Mouse (Mus musculus) kidney, embryonic 14.5 days (tissue): ENCODE measurements around the gene Ctrc. TPM values are rescaled to one million over a fixed set of nuclear protein-coding genes. Genes with fewer than 3 reads are reported as not detected.

Source experiments
- ATAC-seq: fragments of 200-750 bp; cut with Nextera tagmentation; 2 replicates; pipeline ENCODE4 v1.8.0; 2017; ENCODE audit warnings: moderate number of reproducible peaks, mild to moderate bottlenecking, moderate TSS enrichment, moderate library complexity; ENCODE audit not compliant: low FRiP score, low TSS enrichment
- H3K27ac ChIP-seq: fragments of 300-500 bp; sonication (generic); 2 replicates; pipeline ENCODE4 v1.5.1; 2014; ENCODE audit warnings: low read depth, mild to moderate bottlenecking, low read length, moderate library complexity, mixed read lengths
- H3K27me3 ChIP-seq: fragments of 300-500 bp; sonication (generic); 2 replicates; pipeline ENCODE4 v1.6.1; 2014; ENCODE audit warnings: mild to moderate bottlenecking, low read length; ENCODE audit not compliant: control insufficient read depth, insufficient read depth
- H3K36me3 ChIP-seq: fragments of 300-500 bp; sonication (generic); 2 replicates; pipeline ENCODE4 v1.6.1; 2014; ENCODE audit warnings: low read length, mixed read lengths; ENCODE audit not compliant: control insufficient read depth, insufficient read depth
- H3K4me1 ChIP-seq: fragments of 300-500 bp; sonication (generic); 2 replicates; pipeline ENCODE4 v1.6.1; 2014; ENCODE audit warnings: low read length, mixed read lengths; ENCODE audit not compliant: control insufficient read depth, insufficient read depth
- H3K4me2 ChIP-seq: fragments of 300-500 bp; sonication (generic); replicated peaks from 2 replicates; pipeline ENCODE4 v1.6.1; 2014; ENCODE audit warnings: low read depth, mild to moderate bottlenecking, low read length
- H3K4me3 ChIP-seq: fragments of 300-500 bp; sonication (generic); 2 replicates; pipeline ENCODE4 v1.5.1; 2014; ENCODE audit warnings: mild to moderate bottlenecking, low read length
- H3K9ac ChIP-seq: fragments of 300-500 bp; sonication (generic); 2 replicates; pipeline ENCODE4 v1.6.1; 2014; ENCODE audit warnings: low read depth, mild to moderate bottlenecking, low read length, moderate library complexity
- H3K9me3 ChIP-seq: fragments of 300-500 bp; sonication (generic); 2 replicates; pipeline ENCODE4 v1.6.1; 2016; ENCODE audit warnings: low read length; ENCODE audit not compliant: control insufficient read depth
- WGBS: fragments of 180-500 bp; shearing (Covaris S2); extraction: QIAGEN DNeasy Blood & Tissue Kit; methylation state at CpG from one replicate; pipeline ENCODE4 v1.1.7; 2014; 5-methylcytosine and 5-hydroxymethylcytosine counted together
- polyA plus RNA-seq: library from polyadenylated mRNA; unstranded; fragments of >200 nt; fragmentation: Nextera tagmentation; extraction: Ambion mirVana; gene quantifications from 2 replicates; pipeline ENCODE4 v1.2.1, GENCODE M21; 2014

Gene Ctrc
- polyA plus RNA-seq, 1 experiment from 2014 or later = not detected

GRCm38 (mm10) chr4:141870666-141871332 lies 24.6 kb upstream of the Ctrc start:
- no peak overlapping the region for H3K27ac ChIP-seq
- H3K4me2 ChIP-seq = no peak overlapping the region
- H3K27me3 ChIP-seq = no peaks in the 10 kb centered on the region
- peaks cover 16% of the 10 kb centered on the region for H3K4me1 ChIP-seq
- H3K9me3 ChIP-seq = no peaks in the 10 kb centered on the region
- no peak for ATAC-seq
- H3K4me3 ChIP-seq = no peak overlapping the region
- H3K9ac ChIP-seq = no peak overlapping the region
- H3K36me3 ChIP-seq = no peaks in the 10 kb centered on the region
- 74% methylated on average over 11 of the region's 11 CpGs for WGBS

GRCm38 (mm10) chr4:141869436-141870215 lies 23.5 kb upstream of the Ctrc start:
- no peaks in the 10 kb centered on the region for H3K27me3 ChIP-seq
- H3K9ac ChIP-seq = no peak overlapping the region
- peaks cover 16% of the 10 kb centered on the region for H3K4me1 ChIP-seq

GRCm38 (mm10) chr4:141868051-141868450 lies 21.9 kb upstream of the Ctrc start:
- no peak for ATAC-seq
- H3K27ac ChIP-seq = no peak overlapping the region
- no peak overlapping the region for H3K4me3 ChIP-seq
- no peaks in the 10 kb centered on the region for H3K9me3 ChIP-seq
- no peak overlapping the region for H3K9ac ChIP-seq
- H3K4me1 ChIP-seq = peaks cover 13% of the 10 kb centered on the region
- H3K4me2 ChIP-seq = no peak overlapping the region
- WGBS = 87% methylated on average over 10 of the region's 10 CpGs
- no peaks in the 10 kb centered on the region for H3K27me3 ChIP-seq
- no peaks in the 10 kb centered on the region for H3K36me3 ChIP-seq

More at GRCm38 (mm10) chr4:141869436-141870215, 23.5 kb upstream of the Ctrc start:
- ATAC-seq = no peak
- Histone ChIP-seq H3K4me3 (no peak overlapping the region), H3K9me3 (no peaks in the 10 kb centered on the region), H3K27ac (no peak overlapping the region), H3K36me3 (no peaks in the 10 kb centered on the region), H3K4me2 (no peak overlapping the region)
- WGBS = 70% methylated on average over 5 of the region's 5 CpGs

GRCm38 (mm10) chr4:141867498-141867897 lies 21.3 kb upstream of the Ctrc start:
- H3K36me3 ChIP-seq = no peaks in the 10 kb centered on the region
- no peak overlapping the region for H3K4me2 ChIP-seq
- H3K4me3 ChIP-seq = no peak overlapping the region
- no peak overlapping the region for H3K27ac ChIP-seq
- H3K9ac ChIP-seq = no peak overlapping the region
- H3K4me1 ChIP-seq = peaks cover 10% of the 10 kb centered on the region
- no peaks in the 10 kb centered on the region for H3K9me3 ChIP-seq
- 55% methylated on average over 4 of the region's 4 CpGs for WGBS
- ATAC-seq = no peak
- H3K27me3 ChIP-seq = no peaks in the 10 kb centered on the region

- WGBS = 42% methylated on average over 10 of the region's 10 CpGs
- Histone ChIP-seq H3K4me3 (no peak overlapping the region), H3K27ac (no peak overlapping the region; the same call in 1 of the 2 replicates), H3K36me3 (no peaks in the 10 kb centered on the region), H3K27me3 (no peaks in the 10 kb centered on the region), H3K4me2 (no peak overlapping the region), H3K9ac (no peak overlapping the region; the same call in 1 of the 2 replicates), H3K9me3 (no peaks in the 10 kb centered on the region), H3K4me1 (peaks cover 10% of the 10 kb centered on the region)
- no peak for ATAC-seq
Observed at GRCm38 (mm10) chr4:141866933-141867490, 20.9 kb upstream of the Ctrc start.

- Histone ChIP-seq H3K36me3 (no peaks in the 10 kb centered on the region; the same call in 1 of the 2 replicates), H3K4me3 (no peak overlapping the region), H3K4me2 (no peak overlapping the region), H3K9ac (no peak overlapping the region), H3K27ac (no peak overlapping the region), H3K9me3 (no peaks in the 10 kb centered on the region), H3K4me1 (peaks cover 10% of the 10 kb centered on the region), H3K27me3 (no peaks in the 10 kb centered on the region)
- ATAC-seq = no peak
- WGBS = 85% methylated on average over 5 of the region's 5 CpGs
Observed at GRCm38 (mm10) chr4:141865600-141865999, 19.4 kb upstream of the Ctrc start.

GRCm38 (mm10) chr4:141865006-141865405 lies 18.8 kb upstream of the Ctrc start:
- no peak for ATAC-seq
- Histone ChIP-seq H3K36me3 (peaks cover 5% of the 10 kb centered on the region; the same call in 1 of the 2 replicates), H3K27me3 (no peaks in the 10 kb centered on the region), H3K9ac (no peak overlapping the region), H3K4me3 (no peak overlapping the region), H3K4me1 (peaks cover 10% of the 10 kb centered on the region), H3K4me2 (no peak overlapping the region), H3K27ac (no peak overlapping the region), H3K9me3 (no peaks in the 10 kb centered on the region)
- 91% methylated on average over 5 of the region's 5 CpGs for WGBS

- no peak for ATAC-seq
- H3K36me3 ChIP-seq = peaks cover 7% of the 10 kb centered on the region; the same call in 1 of the 2 replicates
- H3K4me3 ChIP-seq = no peak overlapping the region
- no peak overlapping the region for H3K27ac ChIP-seq
- H3K4me2 ChIP-seq = no peak overlapping the region
- H3K27me3 ChIP-seq = no peaks in the 10 kb centered on the region
- H3K4me1 ChIP-seq = peaks cover 10% of the 10 kb centered on the region
- WGBS = 90% methylated on average over 7 of the region's 8 CpGs
- H3K9ac ChIP-seq = no peak overlapping the region
- H3K9me3 ChIP-seq = no peaks in the 10 kb centered on the region
Observed at GRCm38 (mm10) chr4:141864506-141864905, 18.3 kb upstream of the Ctrc start.
